Mouse (Mus musculus) liver, adult 2 months (tissue): ENCODE data around the gene Arhgap45. TPM values are rescaled to one million over a fixed set of nuclear protein-coding genes. Genes with fewer than 3 reads are reported as not detected.

Source experiments
- DNase-seq: peaks from one replicate; pipeline ENCODE4 v3.0.0-alpha.2; 2011; ENCODE audit warnings: low read depth, low spot score; ENCODE audit errors: extremely low read depth
- H3K27ac ChIP-seq: fragments of 200-500 bp; replicated peaks from 2 replicates; pipeline ENCODE4 v1.5.1; 2012; ENCODE audit warnings: low read depth, mild to moderate bottlenecking, control low read depth, inconsistent platforms, low read length; ENCODE audit not compliant: insufficient read depth
- H3K27me3 ChIP-seq: fragments of 200-500 bp; 2 replicates; pipeline ENCODE4 v1.6.1; 2012; ENCODE audit warnings: mild to moderate bottlenecking, moderate library complexity, low read length, inconsistent platforms; ENCODE audit not compliant: control insufficient read depth, insufficient read depth
- H3K36me3 ChIP-seq: fragments of 200-500 bp; 2 replicates; pipeline ENCODE4 v1.6.1; 2012; ENCODE audit warnings: low read length, inconsistent platforms; ENCODE audit not compliant: control insufficient read depth, insufficient read depth
- H3K4me1 ChIP-seq: fragments of 200-500 bp; 2 replicates; pipeline ENCODE4 v1.6.1; 2011; ENCODE audit warnings: low read length; ENCODE audit not compliant: control insufficient read depth, insufficient read depth
- H3K4me3 ChIP-seq: fragments of 200-500 bp; 2 replicates; pipeline ENCODE4 v1.5.1; 2011; ENCODE audit warnings: low read depth, mild to moderate bottlenecking, control low read depth, low read length, moderate library complexity; ENCODE audit not compliant: insufficient read depth
- H3K79me2 ChIP-seq: fragments of 200-500 bp; 2 replicates; pipeline ENCODE4 v1.6.1; 2012; ENCODE audit warnings: inconsistent platforms, mild to moderate bottlenecking, low read length, moderate library complexity; ENCODE audit not compliant: control insufficient read depth, insufficient read depth
- H3K9ac ChIP-seq: fragments of 200-500 bp; 2 replicates; pipeline ENCODE4 v1.6.1; 2012; ENCODE audit warnings: low read depth, mild to moderate bottlenecking, control low read depth, inconsistent platforms, low read length
- CTCF ChIP-seq: fragments of 200-500 bp; IDR thresholded peaks from 2 replicates; pipeline ENCODE4 v1.5.1; 2011; ENCODE audit warnings: low read depth, low read length, control low read depth
- POLR2A ChIP-seq: fragments of 200-500 bp; IDR thresholded peaks from 2 replicates; pipeline ENCODE4 v1.6.1; 2011; ENCODE audit warnings: low read length, control low read depth; ENCODE audit not compliant: insufficient read depth; ENCODE audit errors: extremely low read depth
- WGBS: fragments of 180-500 bp; shearing (Covaris S2); methylation state at CpG from one replicate; pipeline ENCODE4 v1.1.7; 2018; 5-methylcytosine and 5-hydroxymethylcytosine counted together
- polyA plus RNA-seq: library from polyadenylated mRNA; depleted of rRNA; stranded (reverse); fragments of >200 nt; gene quantifications from 2 replicates; pipeline ENCODE4 v1.2.3, GENCODE M21; 2012
- total RNA-seq: library from RNA; depleted of rRNA; stranded (reverse); fragments of >200 nt; gene quantifications from 2 replicates; pipeline ENCODE4 v1.2.3, GENCODE M21; 2014

Arhgap45 gene
- total and polyA plus RNA-seq, 2 experiments, result 4.5 to 10.9 TPM

GRCm38 (mm10) chr10:80002829-80003228 is 13.6 kb upstream of the Arhgap45 start:
- DNase-seq, result no peak
- WGBS, result 45% methylated on average over 21 of the region's 21 CpGs
- no peaks in the 10 kb centered on the region for H3K79me2 ChIP-seq
- no peaks in the 10 kb centered on the region for H3K27me3 ChIP-seq
- H3K4me3 ChIP-seq, result no peak overlapping the region
- H3K9ac ChIP-seq, result no peak overlapping the region
- no peaks in the 10 kb centered on the region for H3K36me3 ChIP-seq
- no peak overlapping the region; the same call in 1 of the 2 replicates for H3K27ac ChIP-seq
- no peaks in the 10 kb centered on the region for H3K4me1 ChIP-seq
- no peak for TF ChIP-seq CTCF
- TF ChIP-seq POLR2A, result no peak

DNA sequence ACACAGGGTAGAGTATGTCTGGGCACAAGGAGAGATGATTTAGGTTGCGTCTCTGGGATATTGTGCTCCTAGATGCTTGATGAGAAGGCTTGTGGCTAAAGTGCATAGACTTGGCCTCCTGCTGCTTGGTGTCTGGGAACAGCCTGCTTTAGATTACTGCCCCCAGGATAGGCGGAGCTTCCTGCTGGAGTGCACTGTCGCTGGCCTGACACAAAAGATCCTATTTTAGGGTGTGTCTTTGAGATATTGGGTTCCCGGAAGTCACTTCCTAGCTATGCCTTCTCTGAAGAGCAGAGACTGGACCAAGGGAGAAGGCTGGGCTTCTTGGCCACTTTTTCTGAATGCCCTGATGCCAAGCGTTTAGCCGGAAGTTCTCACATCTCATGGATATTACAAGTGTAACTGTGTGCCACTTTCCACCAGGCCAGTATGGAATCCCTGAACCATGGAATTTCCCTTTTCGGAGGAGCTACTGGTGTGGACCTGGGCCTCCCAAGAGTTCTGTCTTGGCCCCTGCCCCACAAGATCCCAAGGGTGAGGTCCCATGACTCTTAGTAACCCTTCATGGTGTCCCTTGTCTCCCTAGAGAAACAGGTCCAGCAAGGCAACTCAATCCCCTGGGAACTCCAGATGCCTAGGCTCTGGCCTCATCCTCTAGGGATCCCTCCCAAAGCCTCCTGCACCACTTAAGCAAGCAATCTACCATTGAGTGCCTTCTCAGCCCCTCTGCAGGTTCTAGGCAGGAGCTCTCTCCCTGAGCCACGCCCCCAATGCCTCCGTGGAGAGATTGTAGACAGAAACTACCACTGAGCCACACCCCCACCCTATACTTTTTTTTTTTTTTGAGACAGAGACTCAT is 12.8 kb upstream of the Arhgap45 start:
- TF ChIP-seq POLR2A (no peak), CTCF (no peak)
- H3K4me1 ChIP-seq, result no peaks in the 10 kb centered on the region
- H3K9ac ChIP-seq, result no peak overlapping the region
- no peaks in the 10 kb centered on the region for H3K36me3 ChIP-seq
- DNase-seq, result no peak
- H3K4me3 ChIP-seq, result no peak overlapping the region
- H3K79me2 ChIP-seq, result no peaks in the 10 kb centered on the region
- H3K27me3 ChIP-seq, result no peaks in the 10 kb centered on the region
- H3K27ac ChIP-seq, result peak overlapping the region; percentile 34
- 60% methylated on average over 9 of the region's 9 CpGs for WGBS

GRCm38 (mm10) chr10:80004233-80004705 is 12.2 kb upstream of the Arhgap45 start:
- H3K36me3 ChIP-seq, result no peaks in the 10 kb centered on the region
- 78% methylated on average over 8 of the region's 8 CpGs for WGBS
- TF ChIP-seq POLR2A, result no peak
- TF ChIP-seq CTCF, result no peak
- H3K27me3 ChIP-seq, result no peaks in the 10 kb centered on the region
- no peaks in the 10 kb centered on the region for H3K4me1 ChIP-seq
- no peak overlapping the region for H3K9ac ChIP-seq
- H3K27ac ChIP-seq, result no peak overlapping the region
- H3K4me3 ChIP-seq, result no peak overlapping the region
- no peak for DNase-seq
- no peaks in the 10 kb centered on the region for H3K79me2 ChIP-seq

GRCm38 (mm10) chr10:80011740-80012139 is 4.7 kb upstream of the Arhgap45 start:
- no peaks in the 10 kb centered on the region for H3K4me1 ChIP-seq
- no peak overlapping the region for H3K9ac ChIP-seq
- WGBS, result 91% methylated on average over 6 of the region's 6 CpGs
- H3K79me2 ChIP-seq, result no peaks in the 10 kb centered on the region
- no peaks in the 10 kb centered on the region for H3K27me3 ChIP-seq
- no peak overlapping the region for H3K27ac ChIP-seq
- no peaks in the 10 kb centered on the region for H3K36me3 ChIP-seq
- no peak for TF ChIP-seq POLR2A
- TF ChIP-seq CTCF, result no peak
- no peak overlapping the region for H3K4me3 ChIP-seq
- no peak for DNase-seq

GRCm38 (mm10) chr10:80013609-80014008 is 2.8 kb upstream of the Arhgap45 start:
- Histone ChIP-seq H3K9ac (no peak overlapping the region), H3K27me3 (no peaks in the 10 kb centered on the region), H3K4me3 (no peak overlapping the region), H3K27ac (no peak overlapping the region), H3K36me3 (no peaks in the 10 kb centered on the region), H3K4me1 (no peaks in the 10 kb centered on the region), H3K79me2 (no peaks in the 10 kb centered on the region)
- DNase-seq, result no peak
- TF ChIP-seq CTCF (no peak), POLR2A (no peak)
- 51% methylated on average over 25 of the region's 25 CpGs for WGBS
